Mouse (Mus musculus): ENCODE measurements around the gene Gm28048.
A peak's percentile ranks its signal among the peaks of the same experiment; 100 is the strongest.

Gene Gm28048

DNA sequence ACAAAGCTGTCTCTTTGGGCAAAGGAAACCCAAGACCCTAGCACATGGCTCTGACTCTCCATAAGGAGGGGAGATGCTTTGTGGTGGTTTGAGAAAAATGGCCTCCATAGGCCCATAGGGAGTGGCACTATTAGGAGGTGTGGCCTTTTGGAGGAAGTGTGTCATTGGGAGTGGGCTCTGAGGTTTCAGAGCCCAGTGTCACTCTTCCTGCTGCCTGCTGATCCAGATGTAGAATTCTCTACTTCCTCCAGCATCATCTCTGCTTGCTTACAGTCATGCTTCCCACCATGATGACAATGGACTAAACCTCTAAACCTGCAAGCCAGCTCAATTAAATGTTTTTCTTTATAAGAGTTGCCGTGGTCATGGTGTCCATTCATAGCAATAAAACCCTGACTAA lies 187.2 kb downstream of the Gm28048 start:
- DNase-seq (ENCODE audit: low read depth) = no peak

DNA sequence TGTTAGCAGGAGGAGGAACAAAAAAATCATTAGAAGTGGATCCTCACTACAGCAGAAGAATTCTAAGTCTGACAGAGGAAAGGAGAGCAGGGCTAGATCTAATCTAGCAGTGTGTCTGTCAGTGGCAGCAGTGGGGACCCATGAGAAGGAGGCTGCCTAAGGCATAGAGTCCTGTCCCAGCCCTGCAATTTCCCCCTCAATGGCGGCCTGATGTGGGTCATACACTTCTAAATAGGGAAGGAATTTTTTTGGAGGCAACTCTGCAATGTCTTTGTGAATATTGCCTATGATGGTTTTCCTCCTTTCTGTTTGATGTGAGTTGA lies 188.0 kb downstream of the Gm28048 start:
- DNase-seq (ENCODE audit: low read depth) = no peak

GRCm38 (mm10) chr11:22793176-22793880 lies 188.6 kb downstream of the Gm28048 start:
- no peak for DNase-seq (ENCODE audit: low read depth)

GRCm38 (mm10) chr11:22792149-22792548 lies 189.7 kb downstream of the Gm28048 start:
- DNase-seq (ENCODE audit: low read depth) = no peak

- no peak for DNase-seq (ENCODE audit: low read depth)
These were observed 190.2 kb downstream of the Gm28048 start for GRCm38 (mm10) chr11:22791726-22792125.

GRCm38 (mm10) chr11:22787833-22788232 lies 194.1 kb downstream of the Gm28048 start:
- DNase-seq (ENCODE audit: low read depth) = peak; percentile 44
